Mouse (Mus musculus) heart, postnatal 0 days (tissue): Measurements from ENCODE around the gene Krtap9-3. TPM values are rescaled to one million over a fixed set of nuclear protein-coding genes. Genes with fewer than 3 reads are reported as not detected.
"Not testable (repeated sequence)": the region's sequence is repeated elsewhere in the genome, so short reads cannot be mapped to it uniquely, and the experiment has no call there.

ENCODE experiments used
- ATAC-seq: fragments of 200-750 bp; cut with Nextera tagmentation; 2 replicates; pipeline ENCODE4 v1.8.0; 2017; ENCODE audit warnings: low read depth, moderate number of reproducible peaks, moderate library complexity; ENCODE audit not compliant: insufficient read depth
- DNase-seq: peaks from one replicate; pipeline ENCODE4 v3.0.0-alpha.2; 2016; ENCODE audit warnings: low spot score
- H3K27ac ChIP-seq: fragments of 300-500 bp; sonication (generic); 2 replicates; pipeline ENCODE4 v1.5.1; 2014; ENCODE audit warnings: low read depth, mild to moderate bottlenecking
- H3K27me3 ChIP-seq: fragments of 300-500 bp; sonication (generic); 2 replicates; pipeline ENCODE4 v1.6.1; 2014; ENCODE audit warnings: low read length, mixed read lengths; ENCODE audit not compliant: control insufficient read depth, insufficient read depth
- H3K36me3 ChIP-seq: fragments of 300-500 bp; sonication (generic); replicated peaks from 2 replicates; pipeline ENCODE4 v1.6.1; 2014; ENCODE audit warnings: low read length, mixed read lengths; ENCODE audit not compliant: control insufficient read depth, insufficient read depth
- H3K4me1 ChIP-seq: fragments of 300-500 bp; sonication (generic); 2 replicates; pipeline ENCODE4 v1.6.1; 2014; ENCODE audit warnings: antibody characterized with exemption; ENCODE audit not compliant: control insufficient read depth, insufficient read depth
- H3K4me2 ChIP-seq: fragments of 300-500 bp; sonication (generic); 2 replicates; pipeline ENCODE4 v1.6.1; 2014; ENCODE audit warnings: low read depth, mild to moderate bottlenecking, low read length, moderate library complexity
- H3K4me3 ChIP-seq: fragments of 300-500 bp; sonication (generic); 2 replicates; pipeline ENCODE4 v1.5.1; 2014; ENCODE audit warnings: low read depth, low read length
- H3K9ac ChIP-seq: fragments of 300-500 bp; sonication (generic); replicated peaks from 2 replicates; pipeline ENCODE4 v1.6.1; 2014; ENCODE audit warnings: low read depth, low read length, mixed read lengths
- H3K9me3 ChIP-seq: fragments of 300-500 bp; sonication (generic); replicated peaks from 2 replicates; pipeline ENCODE4 v1.6.1; 2016; ENCODE audit warnings: low read length; ENCODE audit not compliant: control insufficient read depth
- CTCF ChIP-seq: IDR thresholded peaks from 2 replicates; pipeline ENCODE4 v1.5.1; 2016; ENCODE audit warnings: antibody characterized with exemption, control low read depth, low read depth
- EP300 ChIP-seq: IDR thresholded peaks from 2 replicates; pipeline ENCODE4 v1.6.1; 2016; ENCODE audit warnings: antibody characterized with exemption, low read depth
- WGBS: fragments of 180-500 bp; shearing (Covaris S2); extraction: QIAGEN DNeasy Blood & Tissue Kit; methylation state at CpG from one replicate; pipeline ENCODE4 v1.1.7; 2014; 5-methylcytosine and 5-hydroxymethylcytosine counted together
- polyA plus RNA-seq: library from polyadenylated mRNA; unstranded; fragments of >200 nt; fragmentation: Nextera tagmentation; extraction: Ambion mirVana; gene quantifications from 2 replicates; pipeline ENCODE4 v1.2.1, GENCODE M21; 2015
- total RNA-seq: library from RNA; depleted of rRNA; stranded (reverse); fragments of >200 nt; gene quantifications from 2 replicates; pipeline ENCODE4 v1.2.3, GENCODE M21; 2014; ENCODE audit warnings: low replicate concordance; rRNA removed

Krtap9-3 gene
- total RNA-seq (not detected in 2 replicates), polyA plus RNA-seq (not detected in 2 replicates)

DNA sequence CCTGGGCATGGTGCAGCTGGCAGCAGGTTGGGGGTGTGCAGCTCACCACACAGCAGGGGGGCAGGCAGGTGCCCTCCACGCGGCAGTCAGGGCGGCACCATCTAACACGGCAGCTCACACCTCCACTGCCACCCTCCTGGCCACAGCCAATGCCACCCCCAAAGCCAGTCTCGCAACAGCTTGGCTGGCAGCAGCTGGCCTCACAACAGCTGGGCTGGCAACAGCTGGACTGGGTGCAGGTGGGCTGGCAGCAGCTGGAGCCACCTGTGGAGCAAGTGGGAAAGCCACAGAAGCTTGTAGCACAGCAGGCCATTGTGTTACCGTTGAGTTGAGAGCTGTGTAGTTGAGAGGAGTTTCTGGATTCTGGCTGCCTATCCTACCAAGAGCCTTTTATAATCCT is at the start of gene Krtap9-3:
Gene Krtap9-3, minus strand, starts transcription at position 364 of the 400 bp plus-strand sequence.
- not testable (repeated sequence) for DNase-seq, ATAC-seq, H3K4me2 ChIP-seq, H3K27me3 ChIP-seq, H3K4me1 ChIP-seq, H3K27ac ChIP-seq, H3K9me3 ChIP-seq, H3K9ac ChIP-seq, H3K4me3 ChIP-seq, H3K36me3 ChIP-seq
- WGBS, result 75% methylated on average over 6 of the region's 6 CpGs

DNA sequence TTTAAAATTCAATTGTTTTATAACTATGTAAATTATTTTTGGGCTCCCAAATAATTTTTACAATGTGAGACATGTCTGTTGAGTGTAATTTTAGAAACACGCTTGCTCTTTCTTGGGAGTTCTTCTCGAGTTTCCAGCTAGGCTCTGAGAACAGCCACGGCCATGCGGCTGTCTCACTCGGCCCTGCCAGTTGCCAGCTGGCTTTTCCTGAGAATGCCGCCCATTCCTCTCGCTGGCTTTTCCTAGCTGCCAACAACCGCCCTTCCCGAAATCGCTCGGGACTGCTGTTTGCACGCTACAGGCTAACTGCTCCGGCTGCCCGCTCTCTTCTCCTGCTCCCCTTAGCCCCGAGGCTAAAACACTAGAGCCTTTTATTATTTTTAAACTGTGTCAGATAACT is 48.5 kb upstream of the Krtap9-3 start:
- no peaks in the 10 kb centered on the region for H3K27me3 ChIP-seq
- no peaks in the 10 kb centered on the region for H3K4me1 ChIP-seq
- ATAC-seq (no peak), DNase-seq (no peak)
- WGBS, result 77% methylated on average over 15 of the region's 15 CpGs
- H3K9me3 ChIP-seq, result no peaks in the 10 kb centered on the region
- no peak overlapping the region for H3K4me3 ChIP-seq
- no peak overlapping the region for H3K4me2 ChIP-seq
- no peak overlapping the region for H3K9ac ChIP-seq
- H3K27ac ChIP-seq, result no peak overlapping the region
- TF ChIP-seq EP300 (no peak), CTCF (no peak)
- no peaks in the 10 kb centered on the region for H3K36me3 ChIP-seq

DNA sequence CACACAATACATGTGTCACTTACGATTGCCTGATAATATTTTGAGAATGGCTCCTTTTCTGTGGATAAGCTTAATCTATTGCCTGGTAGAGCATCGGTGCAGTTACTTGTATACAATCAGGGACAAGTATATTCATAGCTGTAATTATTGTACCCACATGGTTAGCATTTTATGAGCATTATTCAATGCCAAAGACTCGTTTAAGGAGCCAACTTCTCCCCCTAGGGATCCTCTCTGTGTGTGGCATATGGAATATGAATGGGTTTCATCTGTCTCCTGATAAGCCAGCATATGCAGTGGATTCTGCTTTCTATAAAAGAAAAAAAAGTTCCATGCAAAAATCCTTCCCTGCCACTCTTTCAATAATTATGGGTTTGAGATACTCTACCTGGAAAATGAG is 46.4 kb upstream of the Krtap9-3 start:
- no peaks in the 10 kb centered on the region for H3K9me3 ChIP-seq
- H3K4me3 ChIP-seq, result no peak overlapping the region
- H3K4me2 ChIP-seq, result no peak overlapping the region
- TF ChIP-seq EP300, result no peak
- no peak for TF ChIP-seq CTCF
- H3K27me3 ChIP-seq, result no peaks in the 10 kb centered on the region
- H3K36me3 ChIP-seq, result no peaks in the 10 kb centered on the region
- no peak overlapping the region for H3K27ac ChIP-seq
- ATAC-seq (no peak), DNase-seq (no peak)
- WGBS, result 70% methylated on average over 3 of the region's 3 CpGs
- no peaks in the 10 kb centered on the region for H3K4me1 ChIP-seq
- H3K9ac ChIP-seq, result no peak overlapping the region

DNA sequence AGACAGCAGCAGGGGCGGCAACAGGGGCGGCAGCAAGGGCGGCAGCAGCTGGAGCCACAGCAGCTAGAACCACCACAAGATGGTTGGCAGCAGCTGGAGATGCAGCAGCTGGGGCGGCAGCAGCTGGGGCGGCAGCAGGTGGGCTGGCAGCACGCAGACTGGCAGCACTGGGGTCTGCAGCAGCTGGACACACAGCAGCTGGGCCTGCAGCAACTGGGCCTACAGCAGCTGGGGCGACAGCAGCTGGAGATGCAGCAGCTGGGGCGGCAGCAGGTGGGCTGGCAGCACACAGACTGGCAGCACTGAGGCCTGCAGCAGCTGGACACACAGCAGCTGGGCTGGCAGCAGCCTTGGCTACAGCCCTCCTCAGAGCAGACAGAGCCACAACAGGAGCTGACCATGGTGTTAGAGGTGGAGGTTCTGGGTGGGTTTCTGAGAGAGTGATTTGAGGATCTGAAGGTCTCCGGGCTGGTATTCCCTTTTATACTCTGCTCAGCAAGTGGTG is 45.8 kb upstream of the Krtap9-3 start, which contains the start of gene Krtap4-7:
Gene Krtap4-7, minus strand, starts transcription at position 455 of the 505 bp plus-strand sequence.
- not testable (repeated sequence) for H3K36me3 ChIP-seq, DNase-seq, ATAC-seq, H3K4me3 ChIP-seq, H3K27me3 ChIP-seq, H3K4me1 ChIP-seq, H3K4me2 ChIP-seq, H3K9ac ChIP-seq, H3K27ac ChIP-seq, H3K9me3 ChIP-seq
- 78% methylated on average over 9 of the region's 9 CpGs for WGBS

DNA sequence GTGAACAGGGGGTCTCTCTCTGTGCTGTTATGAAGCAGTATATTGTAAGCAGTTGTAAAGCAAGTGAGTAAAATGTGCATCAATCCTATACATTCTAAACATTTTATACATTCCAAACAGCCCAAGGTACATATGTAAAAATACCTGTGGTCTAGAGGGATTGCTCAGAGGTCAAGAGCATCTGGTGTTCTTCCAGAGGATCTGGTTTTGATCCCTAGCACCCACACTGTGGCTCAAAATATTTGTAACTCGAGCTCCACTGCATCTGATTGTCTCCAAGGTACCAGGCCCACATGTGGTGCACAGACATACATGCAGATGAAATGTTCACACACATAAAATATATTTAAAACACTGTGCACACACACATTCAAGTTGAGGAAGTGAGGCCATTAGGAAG is 43.0 kb upstream of the Krtap9-3 start:
- H3K27ac ChIP-seq, result no peak overlapping the region
- no peak overlapping the region for H3K9ac ChIP-seq
- no peak for ATAC-seq
- H3K9me3 ChIP-seq, result no peaks in the 10 kb centered on the region
- WGBS, result 13% methylated on average over 1 of the region's 1 CpGs
- no peak for TF ChIP-seq EP300
- no peak for TF ChIP-seq CTCF
- H3K4me1 ChIP-seq, result no peaks in the 10 kb centered on the region
- H3K4me3 ChIP-seq, result no peak overlapping the region
- H3K27me3 ChIP-seq, result no peaks in the 10 kb centered on the region
- H3K4me2 ChIP-seq, result no peak overlapping the region
- no peaks in the 10 kb centered on the region for H3K36me3 ChIP-seq
- DNase-seq, result no peak

DNA sequence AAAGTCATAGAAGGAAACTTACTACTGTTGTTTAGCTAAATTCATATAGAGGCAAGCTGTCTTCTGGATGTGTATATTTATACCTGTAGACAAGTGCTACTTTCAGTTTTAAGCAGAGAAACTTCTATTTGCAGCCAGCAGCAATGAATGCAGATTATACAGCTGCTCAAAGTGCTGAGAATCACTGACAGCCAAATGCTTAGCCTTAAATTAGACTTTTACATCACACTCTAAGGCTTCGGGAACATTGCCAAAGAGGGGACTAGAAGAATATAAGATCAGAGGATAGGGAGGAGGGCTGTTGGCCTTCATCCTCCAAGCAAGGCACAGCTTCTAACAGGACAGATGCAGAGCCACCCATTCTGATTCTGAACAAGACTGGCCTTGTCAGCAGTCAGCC is 39.2 kb upstream of the Krtap9-3 start:
- Histone ChIP-seq H3K4me3 (no peak overlapping the region), H3K27ac (no peak overlapping the region), H3K9me3 (no peaks in the 10 kb centered on the region), H3K27me3 (no peaks in the 10 kb centered on the region), H3K36me3 (no peaks in the 10 kb centered on the region), H3K4me2 (no peak overlapping the region), H3K9ac (no peak overlapping the region), H3K4me1 (no peaks in the 10 kb centered on the region)
- TF ChIP-seq CTCF (no peak), EP300 (no peak)
- WGBS, result 24% methylated on average over 1 of the region's 1 CpGs
- ATAC-seq (no peak), DNase-seq (no peak)
